Mouse (Mus musculus) hindbrain, embryonic 12.5 days (tissue): ENCODE data around the gene Phf2. TPM values are rescaled to one million over a fixed set of nuclear protein-coding genes. Genes with fewer than 3 reads are reported as not detected.

Experiments
- ATAC-seq: fragments of 200-750 bp; cut with Nextera tagmentation; 2 replicates; pipeline ENCODE4 v1.8.0; 2017; ENCODE audit warnings: moderate TSS enrichment; ENCODE audit not compliant: low FRiP score
- H3K27ac ChIP-seq: fragments of 300-500 bp; sonication (generic); 2 replicates; pipeline ENCODE4 v1.5.1; 2016; ENCODE audit warnings: mild to moderate bottlenecking
- H3K27me3 ChIP-seq: fragments of 300-500 bp; sonication (generic); 2 replicates; pipeline ENCODE4 v1.6.1; 2016; ENCODE audit warnings: mild to moderate bottlenecking
- H3K36me3 ChIP-seq: fragments of 300-500 bp; sonication (generic); 2 replicates; pipeline ENCODE4 v1.6.1; 2016; ENCODE audit warnings: mild to moderate bottlenecking
- H3K4me1 ChIP-seq: fragments of 300-500 bp; sonication (generic); 2 replicates; pipeline ENCODE4 v1.6.1; 2016
- H3K4me2 ChIP-seq: fragments of 300-500 bp; sonication (generic); replicated peaks from 2 replicates; pipeline ENCODE4 v1.6.1; 2016; ENCODE audit warnings: mild to moderate bottlenecking
- H3K4me3 ChIP-seq: fragments of 300-500 bp; sonication (generic); 2 replicates; pipeline ENCODE4 v1.5.1; 2016; ENCODE audit warnings: mild to moderate bottlenecking
- H3K9ac ChIP-seq: fragments of 300-500 bp; sonication (generic); 2 replicates; pipeline ENCODE4 v1.6.1; 2016; ENCODE audit warnings: mild to moderate bottlenecking, moderate library complexity
- H3K9me3 ChIP-seq: fragments of 300-500 bp; sonication (generic); replicated peaks from 2 replicates; pipeline ENCODE4 v1.6.1; 2016; ENCODE audit warnings: mild to moderate bottlenecking
- WGBS: fragments of 180-500 bp; shearing (Covaris S2); methylation state at CpG from one replicate; pipeline ENCODE4 v1.1.7; 2016; 5-methylcytosine and 5-hydroxymethylcytosine counted together
- polyA plus RNA-seq: library from polyadenylated mRNA; unstranded; fragments of >200 nt; fragmentation: Nextera tagmentation; extraction: Ambion mirVana; gene quantifications from 2 replicates; pipeline ENCODE4 v1.2.1, GENCODE M21; 2016

Phf2 gene
- 10.7 and 11.3 TPM in 2 replicates for polyA plus RNA-seq

DNA sequence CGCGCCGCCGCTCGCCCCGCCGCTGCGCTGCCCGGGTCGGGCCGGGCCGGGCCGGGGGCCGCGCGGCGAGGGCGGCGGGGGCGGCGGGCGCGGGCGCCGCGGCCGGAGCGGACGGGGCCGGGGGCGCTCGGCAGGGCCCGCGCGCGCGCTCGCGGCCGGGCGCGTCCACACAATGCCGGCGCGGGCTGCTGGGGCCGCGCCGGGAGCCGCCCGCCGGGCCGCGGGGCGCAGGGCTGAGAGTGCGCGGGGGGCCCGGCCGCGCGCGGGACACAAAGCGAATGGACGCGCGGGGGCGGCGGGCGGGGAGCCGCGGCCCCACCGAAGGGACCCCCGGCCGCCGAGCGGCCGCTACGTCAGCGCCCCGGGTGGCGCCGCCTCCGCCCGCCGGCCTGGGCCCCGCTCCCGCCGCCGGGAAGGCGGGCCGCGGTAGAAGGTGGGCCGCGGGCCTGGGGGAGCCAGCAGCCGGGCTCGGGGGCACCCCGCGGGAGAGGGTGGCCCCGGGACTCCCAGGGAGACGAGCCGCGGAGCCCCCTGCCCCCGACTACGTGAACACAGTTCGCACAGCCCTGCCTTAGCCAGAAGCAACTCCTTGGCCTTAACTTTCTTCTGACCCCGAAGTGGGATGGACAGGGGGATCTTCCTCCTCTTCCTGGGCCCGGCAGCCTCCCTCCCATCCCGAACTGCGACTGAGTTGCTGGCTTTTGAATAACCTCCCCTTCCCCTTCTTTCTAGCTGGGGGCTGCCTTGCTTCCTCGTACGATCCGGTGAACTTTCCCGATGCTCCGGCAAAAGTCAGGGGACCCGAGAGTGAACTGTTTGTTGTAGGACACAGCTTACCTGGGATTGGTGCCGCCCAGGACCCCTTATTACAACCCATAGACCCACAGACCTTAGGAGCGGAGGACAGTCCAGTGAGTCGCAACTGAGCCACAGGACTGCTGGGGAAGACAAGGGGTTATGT, at the start of gene Phf2:
Gene Phf2 (minus strand): TSS at position 349 of the 961 bp plus-strand sequence.
- peak within 1 kb of the TSS; percentile 94 for H3K4me3 ChIP-seq
- peak; percentile 54 for ATAC-seq
- H3K4me2 ChIP-seq, result peak within 1 kb of the TSS; percentile 88
- H3K36me3 ChIP-seq, result no peaks in the 10 kb centered on the region
- peaks cover 38% of the 10 kb centered on the region for H3K4me1 ChIP-seq
- H3K27ac ChIP-seq, result peak within 1 kb of the TSS; percentile 84
- peak within 1 kb of the TSS; percentile 99 for H3K9ac ChIP-seq
- H3K9me3 ChIP-seq, result no peaks in the 10 kb centered on the region
- under 1% methylated on average over 35 of the region's 117 CpGs for WGBS
- no peaks in the 10 kb centered on the region for H3K27me3 ChIP-seq

DNA sequence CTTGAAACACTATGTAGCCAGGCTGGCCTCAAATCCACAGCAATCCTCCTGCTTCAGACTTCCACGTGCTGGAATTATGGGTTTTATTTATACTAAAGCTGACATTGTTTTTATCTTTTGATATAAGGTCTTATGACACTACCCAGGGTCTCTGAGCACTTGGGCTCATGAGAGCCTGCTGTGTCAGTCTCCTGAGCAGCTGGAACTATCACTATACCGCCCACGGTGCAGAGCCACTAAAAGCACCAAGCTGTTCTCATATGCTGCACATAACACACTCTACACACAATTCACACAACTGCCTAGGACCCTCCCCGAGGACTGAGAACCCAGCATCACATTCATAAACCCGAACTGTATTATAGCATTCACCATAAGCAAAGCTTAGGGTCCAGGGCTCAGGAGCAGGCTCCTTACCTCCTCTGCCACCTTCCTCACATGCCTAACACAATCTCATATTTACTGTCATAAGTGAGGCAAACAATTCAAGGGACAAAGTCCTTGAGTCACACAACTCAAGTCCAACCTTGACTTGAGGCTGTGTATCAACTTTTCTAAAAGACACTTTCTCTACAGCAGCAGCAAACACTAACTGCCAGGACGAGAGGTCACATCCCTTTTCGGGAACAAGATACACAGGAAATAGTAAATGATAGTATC, 49.0 kb upstream of the Phf2 start:
- H3K9me3 ChIP-seq, result no peaks in the 10 kb centered on the region
- 92% methylated on average over 7 of the region's 7 CpGs for WGBS
- H3K36me3 ChIP-seq, result peaks cover 54% of the 10 kb centered on the region
- H3K9ac ChIP-seq, result no peak overlapping the region
- H3K4me2 ChIP-seq, result no peak overlapping the region
- no peaks in the 10 kb centered on the region for H3K4me1 ChIP-seq
- H3K27me3 ChIP-seq, result no peaks in the 10 kb centered on the region
- H3K27ac ChIP-seq, result no peak overlapping the region
- ATAC-seq, result no peak
- no peak overlapping the region for H3K4me3 ChIP-seq

DNA sequence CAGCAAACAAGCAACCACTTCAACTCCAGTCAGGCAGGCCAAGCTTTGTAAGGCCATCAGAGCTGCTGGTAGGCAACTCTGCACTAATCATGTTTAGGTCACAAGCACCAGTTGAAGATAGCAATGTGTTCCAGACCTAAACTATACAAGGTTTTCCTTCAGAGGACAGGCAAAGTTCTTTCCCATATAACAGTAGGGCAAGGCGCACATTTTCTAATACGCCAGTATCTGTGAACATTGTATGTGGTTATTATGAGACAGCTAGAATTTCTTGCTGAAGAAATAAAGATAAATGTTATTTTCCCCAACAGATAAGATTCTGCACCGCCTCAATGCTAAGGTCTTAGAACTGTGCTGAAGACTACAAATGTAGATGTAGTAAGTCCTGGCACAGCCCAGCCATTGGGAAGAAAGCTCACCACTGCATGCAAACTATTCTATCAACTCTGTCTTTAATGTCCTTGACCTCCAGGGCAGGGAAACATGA, 46.2 kb upstream of the Phf2 start:
- Histone ChIP-seq H3K36me3 (peaks cover 67% of the 10 kb centered on the region), H3K27me3 (no peaks in the 10 kb centered on the region)
- 98% methylated on average over 3 of the region's 3 CpGs for WGBS

DNA sequence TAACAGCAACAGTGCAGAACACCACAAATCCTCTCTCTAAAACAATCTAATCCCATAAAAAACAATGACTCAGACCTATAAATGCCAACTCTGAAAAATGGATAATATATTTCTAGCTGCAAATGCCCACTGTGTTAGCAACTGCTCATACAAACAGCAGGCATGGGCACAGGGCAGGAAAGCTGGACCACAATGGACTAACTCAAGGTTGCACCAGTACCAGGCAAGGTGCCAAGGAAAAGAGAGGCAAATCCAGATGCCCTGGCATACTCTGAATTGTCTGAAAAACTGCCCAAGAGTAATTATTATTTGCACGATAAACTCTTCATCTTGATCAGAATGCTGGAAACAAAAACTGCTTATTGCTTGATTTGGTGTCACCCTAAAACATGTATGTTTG, 42.8 kb upstream of the Phf2 start:
- Histone ChIP-seq H3K27me3 (no peaks in the 10 kb centered on the region), H3K36me3 (peaks cover 57% of the 10 kb centered on the region), H3K4me1 (no peaks in the 10 kb centered on the region), H3K4me3 (no peak overlapping the region), H3K4me2 (no peak overlapping the region), H3K9me3 (no peaks in the 10 kb centered on the region), H3K9ac (no peak overlapping the region), H3K27ac (no peak overlapping the region)
- 94% methylated on average over 1 of the region's 1 CpGs for WGBS
- no peak for ATAC-seq

More for the DNA sequence above, 46.2 kb upstream of the Phf2 start:
- ATAC-seq, result no peak
- Histone ChIP-seq H3K9ac (no peak overlapping the region), H3K4me2 (no peak overlapping the region), H3K4me1 (no peaks in the 10 kb centered on the region), H3K27ac (no peak overlapping the region), H3K9me3 (no peaks in the 10 kb centered on the region), H3K4me3 (no peak overlapping the region)

DNA sequence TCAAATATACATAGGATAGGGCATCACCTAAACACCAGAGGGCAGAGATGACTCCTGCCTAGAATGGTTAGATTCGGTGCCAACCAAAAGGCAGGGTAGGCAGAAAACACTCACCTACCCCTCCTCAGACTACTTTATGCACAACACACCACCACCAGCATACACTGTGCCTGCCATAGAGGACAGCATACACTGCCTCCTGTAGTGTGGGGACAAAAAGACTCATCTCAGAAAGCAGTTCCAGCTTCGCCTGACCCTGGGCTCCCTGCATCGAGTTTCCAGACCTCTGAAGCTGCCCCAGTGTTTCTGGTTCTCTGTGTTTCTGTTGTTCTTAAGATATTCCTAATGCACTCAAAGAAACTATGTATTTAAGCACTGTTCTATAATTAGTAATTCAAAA, 42.2 kb upstream of the Phf2 start:
- Histone ChIP-seq H3K4me2 (no peak overlapping the region), H3K9me3 (no peaks in the 10 kb centered on the region), H3K36me3 (peaks cover 62% of the 10 kb centered on the region), H3K27ac (no peak overlapping the region), H3K4me3 (no peak overlapping the region), H3K4me1 (no peaks in the 10 kb centered on the region), H3K9ac (no peak overlapping the region), H3K27me3 (no peaks in the 10 kb centered on the region)
- ATAC-seq, result no peak
- WGBS, result 91% methylated on average over 3 of the region's 3 CpGs

DNA sequence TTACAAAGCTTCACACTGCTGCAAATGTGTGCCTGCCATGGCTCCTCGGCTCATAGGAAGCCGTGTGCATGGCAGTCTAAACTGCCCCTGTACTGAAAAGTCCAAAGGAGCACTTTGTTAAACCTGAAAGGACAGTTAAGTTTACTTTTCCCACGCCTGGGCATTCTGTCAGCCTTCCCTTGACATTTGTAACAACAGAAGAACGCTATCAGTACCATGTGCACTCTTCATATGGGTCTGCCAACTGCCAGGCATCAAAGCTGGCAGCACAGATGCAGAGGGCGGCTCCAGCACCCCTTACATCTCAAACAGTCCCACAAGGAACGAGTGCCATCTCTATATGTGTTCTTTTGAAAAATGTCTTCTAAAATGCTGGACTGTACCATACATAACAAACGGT, 40.5 kb upstream of the Phf2 start:
- no peak overlapping the region for H3K9ac ChIP-seq
- no peaks in the 10 kb centered on the region for H3K27me3 ChIP-seq
- peaks cover 61% of the 10 kb centered on the region for H3K36me3 ChIP-seq
- no peaks in the 10 kb centered on the region for H3K4me1 ChIP-seq
- no peaks in the 10 kb centered on the region for H3K9me3 ChIP-seq
- ATAC-seq, result no peak
- H3K27ac ChIP-seq, result no peak overlapping the region
- H3K4me3 ChIP-seq, result no peak overlapping the region
- 88% methylated on average over 7 of the region's 7 CpGs for WGBS
- H3K4me2 ChIP-seq, result no peak overlapping the region

DNA sequence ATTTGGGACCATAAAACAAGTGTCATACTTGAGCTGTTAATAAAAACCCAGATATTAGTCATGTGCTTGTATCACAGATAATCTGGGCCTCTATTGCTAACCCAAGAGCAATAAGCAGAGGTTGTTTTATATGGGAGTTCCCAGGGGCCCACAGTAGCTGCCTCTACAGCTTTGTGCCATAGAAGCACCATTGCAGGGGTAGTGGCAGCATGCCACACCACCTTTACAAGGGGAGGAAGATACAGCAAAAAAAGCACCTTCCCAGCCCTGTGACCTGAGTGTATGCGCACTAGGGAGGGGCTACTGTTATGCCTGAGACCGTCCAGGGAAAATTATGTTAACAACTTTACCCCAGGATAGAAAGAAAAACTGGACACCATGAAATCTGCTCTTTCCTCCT, 34.5 kb upstream of the Phf2 start:
- Histone ChIP-seq H3K27ac (no peak overlapping the region), H3K27me3 (no peaks in the 10 kb centered on the region), H3K4me1 (no peaks in the 10 kb centered on the region), H3K9ac (no peak overlapping the region), H3K36me3 (peaks cover 66% of the 10 kb centered on the region), H3K4me2 (no peak overlapping the region), H3K4me3 (no peak overlapping the region), H3K9me3 (no peaks in the 10 kb centered on the region)
- 92% methylated on average over 2 of the region's 2 CpGs for WGBS
- ATAC-seq, result no peak

DNA sequence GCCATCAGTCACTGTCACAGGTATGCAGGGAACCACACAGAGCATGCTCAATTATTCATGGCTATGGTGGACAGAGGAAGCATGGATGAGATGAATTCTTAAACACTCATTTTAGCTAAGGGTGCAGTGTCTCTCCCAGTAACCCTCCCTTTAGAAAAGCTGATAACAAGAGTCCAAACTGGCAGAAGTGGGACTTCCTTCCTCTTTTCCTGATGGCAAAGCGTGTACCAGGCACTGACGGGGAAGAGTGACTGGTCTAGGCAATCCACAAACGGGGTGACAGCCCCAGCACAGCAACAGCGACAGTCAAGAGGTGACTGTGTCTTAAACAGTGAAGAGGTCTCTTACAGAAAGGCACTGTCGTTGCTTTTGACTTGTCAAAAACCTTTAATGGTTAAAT, 24.5 kb upstream of the Phf2 start:
- no peak overlapping the region for H3K4me2 ChIP-seq
- H3K9me3 ChIP-seq, result no peaks in the 10 kb centered on the region
- peaks cover 52% of the 10 kb centered on the region for H3K36me3 ChIP-seq
- H3K4me3 ChIP-seq, result no peak overlapping the region
- WGBS, result 84% methylated on average over 5 of the region's 5 CpGs
- no peak overlapping the region for H3K27ac ChIP-seq
- H3K27me3 ChIP-seq, result no peaks in the 10 kb centered on the region
- ATAC-seq, result no peak
- no peak overlapping the region for H3K9ac ChIP-seq
- H3K4me1 ChIP-seq, result no peaks in the 10 kb centered on the region

DNA sequence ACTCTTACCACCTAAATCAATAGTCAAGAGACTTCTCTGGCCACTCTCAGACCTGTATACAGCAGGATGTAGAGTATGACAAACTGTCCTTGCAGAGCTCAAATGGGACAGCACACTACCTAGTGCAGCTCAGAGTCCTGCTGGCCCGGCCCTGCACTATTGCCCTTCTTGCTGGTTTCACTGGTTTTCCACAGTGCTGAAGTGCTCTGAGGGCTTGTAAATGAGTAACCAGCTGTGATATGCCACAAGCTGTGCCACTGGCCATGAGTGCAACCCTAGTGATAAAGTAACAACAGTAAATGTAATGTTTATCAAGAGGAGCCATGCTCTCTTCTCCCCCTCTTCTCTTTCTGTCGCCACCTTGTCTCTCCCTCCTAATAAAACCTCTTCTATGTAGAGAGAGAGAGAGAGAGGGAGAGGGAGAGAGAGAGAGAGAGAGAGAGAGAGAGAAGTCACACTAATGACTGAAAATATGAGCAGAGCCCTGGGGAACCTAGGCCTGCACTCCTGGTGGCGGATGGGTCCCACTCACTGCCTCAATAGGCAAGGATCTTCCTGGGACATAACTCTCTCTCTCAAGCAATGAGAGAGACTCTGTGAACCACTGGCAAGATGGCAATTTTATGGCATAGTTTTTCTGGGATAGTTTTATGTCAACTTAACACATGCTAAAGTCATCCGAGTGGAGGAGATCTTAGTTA, 19.5 kb upstream of the Phf2 start:
- H3K27ac ChIP-seq, result no peak overlapping the region
- no peak overlapping the region for H3K4me3 ChIP-seq
- H3K36me3 ChIP-seq, result peaks cover 69% of the 10 kb centered on the region
- H3K27me3 ChIP-seq, result no peaks in the 10 kb centered on the region
- H3K4me1 ChIP-seq, result no peaks in the 10 kb centered on the region
- H3K9ac ChIP-seq, result no peak overlapping the region
- no peak overlapping the region for H3K4me2 ChIP-seq
- 87% methylated on average over 4 of the region's 4 CpGs for WGBS
- H3K9me3 ChIP-seq, result no peaks in the 10 kb centered on the region
- no peak for ATAC-seq

DNA sequence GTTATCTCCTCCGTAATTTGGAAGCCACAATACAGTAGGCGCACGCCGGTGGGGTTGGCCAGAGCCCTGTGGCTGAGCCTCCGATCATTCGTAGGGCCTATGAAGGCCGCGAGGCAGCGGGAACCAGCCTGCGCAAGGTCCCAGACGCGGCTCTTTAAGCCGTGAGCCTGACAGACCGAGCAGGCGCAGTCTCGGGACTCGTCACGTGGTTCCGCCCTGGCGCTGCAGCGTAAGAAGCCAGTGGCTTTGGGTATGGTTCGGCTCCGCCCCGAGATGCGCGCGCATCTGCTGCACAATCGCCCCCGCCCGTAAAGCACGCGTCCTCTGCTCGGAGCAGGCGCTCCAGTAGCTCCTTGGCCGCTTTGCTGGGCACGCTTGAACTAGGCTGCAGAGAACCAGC, 7.6 kb upstream of the Phf2 start:
- under 1% methylated on average over 36 of the region's 36 CpGs for WGBS
- ATAC-seq, result peak; percentile 99
- H3K9me3 ChIP-seq, result no peaks in the 10 kb centered on the region

DNA sequence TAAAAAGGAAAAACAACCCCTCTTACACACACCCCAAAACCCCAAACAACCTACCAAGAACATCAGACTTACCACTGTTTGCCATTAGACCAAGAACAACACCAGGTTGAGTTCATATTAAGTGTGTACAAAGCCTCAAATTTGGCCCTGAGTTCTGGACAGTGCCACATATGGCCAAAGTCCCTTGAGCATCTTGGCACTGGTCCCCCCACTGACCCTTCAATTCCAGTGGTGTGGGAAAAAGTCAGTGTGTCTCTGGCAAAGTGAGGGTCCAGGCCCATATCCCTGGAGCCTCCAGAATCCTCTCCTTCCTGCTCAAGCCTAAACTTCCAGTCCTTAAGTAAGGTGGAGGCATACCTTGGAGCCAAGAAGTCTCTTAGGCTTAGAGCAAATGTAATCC, 6.9 kb upstream of the Phf2 start:
- H3K36me3 ChIP-seq, result peaks cover 24% of the 10 kb centered on the region
- ATAC-seq, result 0 out of 2 replicates have a peak, but pooled peaks have one; percentile 6
- H3K27ac ChIP-seq, result no peak overlapping the region
- peaks cover 9% of the 10 kb centered on the region for H3K4me1 ChIP-seq
- H3K4me3 ChIP-seq, result peak overlapping the region; percentile 39; the same call in 1 of the 2 replicates
- no peaks in the 10 kb centered on the region for H3K27me3 ChIP-seq
- H3K9ac ChIP-seq, result peak overlapping the region; percentile 82
- H3K9me3 ChIP-seq, result no peaks in the 10 kb centered on the region
- peak overlapping the region; percentile 65 for H3K4me2 ChIP-seq

More for the DNA sequence above, 7.6 kb upstream of the Phf2 start:
- H3K36me3 ChIP-seq, result peaks cover 29% of the 10 kb centered on the region
- peak overlapping the region; percentile 90 for H3K27ac ChIP-seq
- no peaks in the 10 kb centered on the region for H3K27me3 ChIP-seq
- H3K4me1 ChIP-seq, result peaks cover 9% of the 10 kb centered on the region
- H3K4me2 ChIP-seq, result peak overlapping the region; percentile 65
- peak overlapping the region; percentile 39 for H3K4me3 ChIP-seq
- peak overlapping the region; percentile 82 for H3K9ac ChIP-seq

DNA sequence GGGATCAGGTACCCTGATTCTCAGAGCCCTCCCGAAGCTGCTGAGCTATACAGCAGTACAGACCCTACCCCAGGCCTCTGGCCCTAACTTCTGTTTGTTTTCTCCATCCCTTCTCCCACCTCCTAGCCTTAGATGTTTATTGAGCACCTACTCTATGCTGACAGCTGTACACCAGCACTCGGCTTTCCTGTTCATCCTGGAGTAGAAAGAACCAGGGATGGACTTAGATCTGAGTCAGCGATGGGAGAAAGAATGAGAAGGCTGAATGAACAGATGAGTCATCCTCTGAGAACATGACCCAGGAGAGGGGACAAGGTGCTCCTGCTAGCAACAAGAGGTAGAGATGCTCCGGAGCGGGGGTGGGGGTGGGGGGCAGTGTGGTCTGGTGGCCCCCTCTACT, 1.8 kb upstream of the Phf2 start:
- Histone ChIP-seq H3K9ac (no peak overlapping the region), H3K4me3 (no peak overlapping the region), H3K9me3 (no peaks in the 10 kb centered on the region), H3K27me3 (no peaks in the 10 kb centered on the region), H3K4me2 (no peak overlapping the region), H3K4me1 (peaks cover 31% of the 10 kb centered on the region), H3K27ac (no peak overlapping the region), H3K36me3 (0 out of 2 replicates have a peak, but pooled peaks cover 6% of the 10 kb centered on the region)
- no peak for ATAC-seq
- 85% methylated on average over 5 of the region's 5 CpGs for WGBS
